ENCODE assay signal across 8 mouse cellular contexts in genomic region chr19:38836438-38837170, GRCm38 (mm10). TPM values are rescaled to one million over a fixed set of nuclear protein-coding genes. Genes with fewer than 3 reads are reported as not detected.
DNase-seq lines count a peak whose midpoint lies in the region; ATAC-seq and TF ChIP-seq lines count a peak whose summit lies in the region.

Gene Tbc1d12 (plus strand): TSS chr19:38836579.

- H3K9ac ChIP-seq in embryonic facial prominence, embryonic 13.5 days = peak within 1 kb of the TSS; percentile 82
- H3K9ac ChIP-seq in heart, adult 2 months (ENCODE audit: low read depth, low read length) = peak within 1 kb of the TSS; percentile 96
- peak within 1 kb of the TSS; percentile 86 for H3K9ac ChIP-seq in limb, embryonic 13.5 days
- peak within 1 kb of the TSS; percentile 95 for H3K9ac ChIP-seq in midbrain, embryonic 16.5 days (ENCODE audit: low read depth, low read length)

- TF ChIP-seq CTCF in heart, adult 2 months (IDR thresholded peaks at IDR 0.05) = peak; percentile 39; the same call in 1 of the 2 replicates

- no peaks in the 10 kb centered on the region for H3K9me3 ChIP-seq in embryonic facial prominence, embryonic 13.5 days
- H3K9me3 ChIP-seq in limb, embryonic 13.5 days = no peaks in the 10 kb centered on the region
- H3K9me3 ChIP-seq in midbrain, embryonic 16.5 days (replicated peaks; ENCODE audit: control insufficient read depth, low read length, poor library complexity, severe bottlenecking) = no peaks in the 10 kb centered on the region

- ATAC-seq in embryonic facial prominence, embryonic 13.5 days (ENCODE audit: insufficient number of reproducible peaks, insufficient read depth, low FRiP score, low TSS enrichment, low read depth) = peak; percentile 86
- peak; percentile 86 for ATAC-seq in limb, embryonic 13.5 days (ENCODE audit: low FRiP score, low read depth)
- ATAC-seq in midbrain, embryonic 16.5 days = peak; percentile 96

- H3K79me2 ChIP-seq in heart, adult 2 months (replicated peaks; ENCODE audit: control insufficient read depth, insufficient read depth, low read length) = no peaks in the 10 kb centered on the region; the same call in 1 of the 2 replicates

- no peaks in the 10 kb centered on the region for H3K27me3 ChIP-seq in embryonic facial prominence, embryonic 13.5 days
- H3K27me3 ChIP-seq in heart, adult 2 months (ENCODE audit: control insufficient read depth, insufficient read depth, low read length) = no peaks in the 10 kb centered on the region
- no peaks in the 10 kb centered on the region for H3K27me3 ChIP-seq in limb, embryonic 13.5 days
- no peaks in the 10 kb centered on the region for H3K27me3 ChIP-seq in midbrain, embryonic 16.5 days (ENCODE audit: control insufficient read depth, insufficient read depth, low read depth, low read length)

- intact Hi-C loops in heart, adult 2 months (cut with DNase I) = loop anchor here (1.0 to 5.0 kb wide), 2 partner anchors 17 to 81 kb away; partner anchors contain the start of gene Noc3l

- H3K36me3 ChIP-seq in embryonic facial prominence, embryonic 13.5 days = peaks cover 3% of the 10 kb centered on the region; the same call in 1 of the 2 replicates
- H3K36me3 ChIP-seq in heart, adult 2 months (ENCODE audit: control insufficient read depth, insufficient read depth, low read length) = peaks cover 4% of the 10 kb centered on the region; the same call in 1 of the 2 replicates
- H3K36me3 ChIP-seq in limb, embryonic 13.5 days = no peaks in the 10 kb centered on the region
- no peaks in the 10 kb centered on the region for H3K36me3 ChIP-seq in midbrain, embryonic 16.5 days (ENCODE audit: control insufficient read depth, insufficient read depth, low read length)

- peak; percentile 84 for TF ChIP-seq POLR2A in heart, adult 2 months (IDR thresholded peaks at IDR 0.05; ENCODE audit: insufficient read depth, low read depth, low read length)

- WGBS in embryonic facial prominence, embryonic 13.5 days = under 1% methylated on average over 82 of the region's 101 CpGs
- WGBS in heart, adult 2 months = under 1% methylated on average over 101 of the region's 101 CpGs
- under 1% methylated on average over 71 of the region's 101 CpGs for WGBS in limb, embryonic 13.5 days
- WGBS in midbrain, embryonic 16.5 days = under 1% methylated on average over 74 of the region's 101 CpGs

- peak within 1 kb of the TSS; percentile 83 for H3K27ac ChIP-seq in embryonic facial prominence, embryonic 13.5 days
- H3K27ac ChIP-seq in heart, adult 2 months = peak within 1 kb of the TSS; percentile 93
- H3K27ac ChIP-seq in limb, embryonic 13.5 days = peak within 1 kb of the TSS; percentile 87
- H3K27ac ChIP-seq in midbrain, embryonic 16.5 days (ENCODE audit: low read length) = peak within 1 kb of the TSS; percentile 93

- peaks cover 7% of the 10 kb centered on the region; the same call in 1 of the 2 replicates for H3K4me1 ChIP-seq in embryonic facial prominence, embryonic 13.5 days
- H3K4me1 ChIP-seq in heart, adult 2 months (ENCODE audit: control insufficient read depth, insufficient read depth, low read length) = peaks cover 3% of the 10 kb centered on the region
- peaks cover 12% of the 10 kb centered on the region for H3K4me1 ChIP-seq in limb, embryonic 13.5 days
- H3K4me1 ChIP-seq in midbrain, embryonic 16.5 days (ENCODE audit: control insufficient read depth, insufficient read depth, low read length) = peaks cover 28% of the 10 kb centered on the region

- peak within 1 kb of the TSS; percentile 70 for H3K4me2 ChIP-seq in embryonic facial prominence, embryonic 13.5 days
- H3K4me2 ChIP-seq in limb, embryonic 13.5 days (replicated peaks) = peak within 1 kb of the TSS; percentile 71
- peak within 1 kb of the TSS; percentile 62 for H3K4me2 ChIP-seq in midbrain, embryonic 16.5 days (ENCODE audit: low read length)

- TF ChIP-seq EP300 in heart, adult 2 months (IDR thresholded peaks at IDR 0.05; ENCODE audit: insufficient read depth, low read depth, low read length) = 0 out of 2 replicates have a peak, but pooled peaks have one; percentile 55

- peak; percentile 92 for DNase-seq in 3134 (ENCODE audit: extremely low read depth, insufficient read length, low spot score)
- DNase-seq in adrenal gland, postnatal 36 days = peak; percentile 96 to 99
- DNase-seq in heart, adult 2 months = peak; percentile 96 to 97
- DNase-seq in kidney, adult 8-10 months = peak; percentile 89 to 90
- DNase-seq in spleen, postnatal 10 days (ENCODE audit: low spot score in 2 of 2) = peak; percentile 92 to 96

- peak within 1 kb of the TSS; percentile 72 for H3K4me3 ChIP-seq in embryonic facial prominence, embryonic 13.5 days
- H3K4me3 ChIP-seq in heart, adult 2 months = peak within 1 kb of the TSS; percentile 64
- H3K4me3 ChIP-seq in limb, embryonic 13.5 days = peak within 1 kb of the TSS; percentile 81
- H3K4me3 ChIP-seq in midbrain, embryonic 16.5 days (ENCODE audit: low read depth, low read length) = peak within 1 kb of the TSS; percentile 93

RNA-seq across cellular contexts. Expression of gene Tbc1d12, which starts in this region (rescaled TPM):
- 10 to 100 TPM; 10.2 to 10.9 TPM for total RNA-seq in adrenal gland, postnatal 36 days (2021)
- polyA plus RNA-seq in embryonic facial prominence, embryonic 13.5 days (2015; fragmentation: Nextera tagmentation; extraction: Ambion mirVana) = 3.5 and 3.7 TPM in 2 replicates
- 1 to 10 TPM; 6.8 to 7.0 TPM for total RNA-seq in heart, adult 2 months (2021)
- 1.5 and 3.1 TPM in 2 replicates for polyA plus RNA-seq in heart, adult 2 months (2012; rRNA removed)
- polyA plus RNA-seq in limb, embryonic 13.5 days (2015; fragmentation: Nextera tagmentation; extraction: Ambion mirVana) = 3.1 and 3.3 TPM in 2 replicates
- polyA plus RNA-seq in midbrain, embryonic 16.5 days (2015; fragmentation: Nextera tagmentation; extraction: Ambion mirVana) = 5.4 TPM in 2 replicates

Comparison
In these comparisons a context has a peak if more than half of its experiments do, and no peak if none do; other contexts are left out.
1. Peak in every context shown above with its lines: DNase-seq, ATAC-seq, H3K4me3 ChIP-seq and H3K27ac ChIP-seq.